Mouse (Mus musculus) CD4-positive, CD25-positive, alpha-beta regulatory T cell, adult 9 weeks (primary cell): Measurements from ENCODE around the gene Fig4. TPM values are rescaled to one million over a fixed set of nuclear protein-coding genes. Genes with fewer than 3 reads are reported as not detected.

Experiments
- polyA plus RNA-seq: library from polyadenylated mRNA; unstranded; fragments of 100-300 nt; shearing (Covaris generic); gene quantifications from one replicate; pipeline ENCODE4 v1.2.1, GENCODE M21; 2017

Fig4 gene
- polyA plus RNA-seq, result 38.5 TPM

GRCm38 (mm10) chr10:41302689-41303431 is at the start of gene Fig4:
Gene Fig4 (minus strand): TSS chr10:41303260.

GRCm38 (mm10) chr10:41303639-41304444 is 782 bp upstream of the Fig4 start, which contains the start of gene Ak9:
Gene Ak9 (plus strand): TSS chr10:41303980.

Other genes starting within 250 kb of the Fig4 start
- not detected for gene Gpr6, start 231.0 kb downstream of the Fig4 start, polyA plus RNA-seq
- 0.05 TPM for gene Ak9, start 720 bp upstream of the Fig4 start, polyA plus RNA-seq
- 54.7 TPM for gene Zbtb24, start 147.1 kb upstream of the Fig4 start, polyA plus RNA-seq
- gene Mical1, start 173.1 kb upstream of the Fig4 start, polyA plus RNA-seq, result 120 TPM
- 47.3 TPM for gene Smpd2, start 187.1 kb upstream of the Fig4 start, polyA plus RNA-seq
- not detected for gene Ppil6, start 187.2 kb upstream of the Fig4 start, polyA plus RNA-seq
- gene Cd164, start 216.2 kb upstream of the Fig4 start, polyA plus RNA-seq, result 256 TPM